ENCODE assay signal across 16 mouse cellular contexts in genomic region chr12:110808430-110808829, GRCm38 (mm10). TPM values are rescaled to one million over a fixed set of nuclear protein-coding genes. Genes with fewer than 3 reads are reported as not detected.
DNase-seq lines count a peak whose midpoint lies in the region; ATAC-seq and TF ChIP-seq lines count a peak whose summit lies in the region.
"Had no signal": no experiment of that assay in that cellular context is flagged by ENCODE, and none has a peak within 500 bp of the region (broad histone marks: within the 10 kb centered on the region; RNA-seq: fewer than 3 reads in every experiment).

No protein-coding gene starts in this region.

- no peak for TF ChIP-seq POLR2A in lung, adult 2 months (IDR thresholded peaks at IDR 0.05; ENCODE audit: borderline replicate concordance, extremely low read depth, low read depth, low read length)

- 15% methylated on average over 10 of the region's 10 CpGs for WGBS in forebrain, embryonic 12.5 days
- WGBS in forebrain, postnatal 0 days = 21% methylated on average over 10 of the region's 10 CpGs
- 78% methylated on average over 10 of the region's 10 CpGs for WGBS in lung, embryonic 15.5 days
- 76% methylated on average over 10 of the region's 10 CpGs for WGBS in lung, adult 2 months
- WGBS in embryonic facial prominence, embryonic 10.5 days = 53% methylated on average over 10 of the region's 10 CpGs

- no peaks in the 10 kb centered on the region for H3K9me3 ChIP-seq in forebrain, embryonic 12.5 days
- H3K9me3 ChIP-seq in forebrain, postnatal 0 days (ENCODE audit: low read length) = no peaks in the 10 kb centered on the region
- H3K9me3 ChIP-seq in lung, embryonic 15.5 days = no peaks in the 10 kb centered on the region
- no peaks in the 10 kb centered on the region for H3K9me3 ChIP-seq in embryonic facial prominence, embryonic 10.5 days
- H3K9me3 ChIP-seq: liver, embryonic 15.5 days had no signal

- 0 out of 2 replicates have a peak, but pooled peaks have one; percentile 39 for ATAC-seq in forebrain, embryonic 12.5 days (ENCODE audit: low FRiP score)
- ATAC-seq in forebrain, postnatal 0 days = no peak
- no peak for ATAC-seq in lung, embryonic 15.5 days (ENCODE audit: borderline replicate concordance, extremely low read depth, low FRiP score, low TSS enrichment)
- ATAC-seq: hindbrain, embryonic 16.5 days had no signal

- DNase-seq in forebrain, postnatal 0 days = no peak
- DNase-seq in lung, adult 2 months = no peak
- peak; percentile 48 for DNase-seq in Muller cell, postnatal 12 days (ENCODE audit: inconsistent ontology term)
- DNase-seq in embryonic facial prominence, embryonic 10.5 days (ENCODE audit: low spot score) = peak; percentile 23
- no peak for DNase-seq in gastrocnemius, postnatal 25 days
- DNase-seq in heart, postnatal 36 days = no peak
- DNase-seq: adrenal gland, postnatal 10 days; gastrocnemius, postnatal 14 days; kidney, adult 11 months; thymus, adult 18-20 months had no signal

- H3K27ac ChIP-seq in forebrain, embryonic 12.5 days = 0 out of 2 replicates have a peak overlapping the region, but pooled peaks have one; percentile 36
- no peak overlapping the region for H3K27ac ChIP-seq in forebrain, postnatal 0 days (ENCODE audit: low read depth, low read length)
- H3K27ac ChIP-seq in lung, embryonic 15.5 days = peak overlapping the region; percentile 70
- H3K27ac ChIP-seq in embryonic facial prominence, embryonic 10.5 days (replicated peaks) = peak overlapping the region; percentile 31
- H3K27ac ChIP-seq: liver, embryonic 15.5 days had no signal

- intact Hi-C loops in heart, postnatal 36 days (cut with DNase I) = no loop called here

- no peaks in the 10 kb centered on the region for H3K27me3 ChIP-seq in forebrain, embryonic 12.5 days
- no peaks in the 10 kb centered on the region for H3K27me3 ChIP-seq in forebrain, postnatal 0 days (ENCODE audit: insufficient read depth, low read length)
- H3K27me3 ChIP-seq in lung, embryonic 15.5 days = no peaks in the 10 kb centered on the region
- no peaks in the 10 kb centered on the region for H3K27me3 ChIP-seq in embryonic facial prominence, embryonic 10.5 days (replicated peaks; ENCODE audit: low read depth, poor library complexity, severe bottlenecking)
- H3K27me3 ChIP-seq: CH12.LX; liver, embryonic 15.5 days had no signal

- no peak overlapping the region for H3K9ac ChIP-seq in forebrain, embryonic 12.5 days
- H3K9ac ChIP-seq in forebrain, postnatal 0 days = no peak overlapping the region
- H3K9ac ChIP-seq in lung, embryonic 15.5 days = no peak overlapping the region
- H3K9ac ChIP-seq: liver, embryonic 15.5 days had no signal

- no peak overlapping the region for H3K4me3 ChIP-seq in forebrain, embryonic 12.5 days (replicated peaks)
- no peak overlapping the region for H3K4me3 ChIP-seq in forebrain, postnatal 0 days (ENCODE audit: low read depth, low read length)
- no peak overlapping the region for H3K4me3 ChIP-seq in lung, embryonic 15.5 days
- H3K4me3 ChIP-seq in lung, adult 2 months (replicated peaks; ENCODE audit: extremely low read depth, low read depth, low read length) = no peak overlapping the region
- H3K4me3 ChIP-seq in embryonic facial prominence, embryonic 10.5 days = no peak overlapping the region
- H3K4me3 ChIP-seq: erythroblast, embryonic 14.5 days; liver, embryonic 15.5 days had no signal

- peaks cover 51% of the 10 kb centered on the region for H3K36me3 ChIP-seq in forebrain, embryonic 12.5 days (replicated peaks)
- peaks cover 19% of the 10 kb centered on the region for H3K36me3 ChIP-seq in forebrain, postnatal 0 days (ENCODE audit: insufficient read depth)
- 0 out of 2 replicates have a peak, but pooled peaks cover 5% of the 10 kb centered on the region for H3K36me3 ChIP-seq in lung, embryonic 15.5 days
- peaks cover 79% of the 10 kb centered on the region for H3K36me3 ChIP-seq in embryonic facial prominence, embryonic 10.5 days (replicated peaks)

- TF ChIP-seq CTCF in forebrain, postnatal 0 days (IDR thresholded peaks at IDR 0.05; ENCODE audit: low read depth) = no peak
- no peak for TF ChIP-seq CTCF in lung, adult 2 months (IDR thresholded peaks at IDR 0.05; ENCODE audit: insufficient read depth, low read length)

- no peak overlapping the region for H3K4me2 ChIP-seq in forebrain, embryonic 12.5 days
- no peak overlapping the region for H3K4me2 ChIP-seq in forebrain, postnatal 0 days (ENCODE audit: low read depth)
- H3K4me2 ChIP-seq in lung, embryonic 15.5 days = no peak overlapping the region
- H3K4me2 ChIP-seq: liver, embryonic 15.5 days had no signal

- H3K4me1 ChIP-seq in forebrain, embryonic 12.5 days = peaks cover 21% of the 10 kb centered on the region
- no peaks in the 10 kb centered on the region for H3K4me1 ChIP-seq in forebrain, postnatal 0 days (ENCODE audit: insufficient read depth)
- H3K4me1 ChIP-seq in lung, embryonic 15.5 days = peaks cover 7% of the 10 kb centered on the region; the same call in 1 of the 2 replicates
- H3K4me1 ChIP-seq in lung, adult 2 months (ENCODE audit: control insufficient read depth, insufficient read depth, low read length) = no peaks in the 10 kb centered on the region
- peaks cover 14% of the 10 kb centered on the region for H3K4me1 ChIP-seq in embryonic facial prominence, embryonic 10.5 days
- H3K4me1 ChIP-seq: liver, embryonic 15.5 days had no signal

RNA-seq across cellular contexts. Expression of gene Mok, which starts 32.3 kb away (rescaled TPM):
- polyA plus RNA-seq in forebrain, embryonic 12.5 days (2016; fragmentation: Nextera tagmentation; extraction: Ambion mirVana) = 11.4 and 11.6 TPM in 2 replicates
- 12.8 and 20.5 TPM in 2 replicates for total RNA-seq in forebrain, postnatal 0 days (2014; rRNA removed)
- polyA plus RNA-seq in forebrain, postnatal 0 days (2015; fragmentation: Nextera tagmentation; extraction: Ambion mirVana) = 20.6 and 22.1 TPM in 2 replicates
- polyA plus RNA-seq in lung, embryonic 15.5 days (2015; fragmentation: Nextera tagmentation; extraction: Ambion mirVana) = 7.1 and 7.4 TPM in 2 replicates
- 4.2 and 4.7 TPM in 2 replicates for polyA plus RNA-seq in lung, adult 2 months (2012; rRNA removed)
- 7.2 and 10.1 TPM in 2 replicates for polyA plus RNA-seq in embryonic facial prominence, embryonic 10.5 days (2016; fragmentation: Nextera tagmentation; extraction: Ambion mirVana)
- not detected for total RNA-seq in gastrocnemius, postnatal 25 days (2021)
- 1 to 10 TPM in 1 of 2 experiments, under 1 TPM in 1; 0.75 to 1.1 TPM for total RNA-seq in heart, postnatal 36 days (2021)
- polyA plus RNA-seq: erythroblast, embryonic 14.5 days had no signal

RNA-seq across cellular contexts. Expression of gene Zfp839, which starts 41.6 kb away (rescaled TPM):
- polyA plus RNA-seq in forebrain, embryonic 12.5 days (2016; fragmentation: Nextera tagmentation; extraction: Ambion mirVana) = 4.8 and 5.0 TPM in 2 replicates
- total RNA-seq in forebrain, postnatal 0 days (2014; rRNA removed) = 4.5 and 5.9 TPM in 2 replicates
- polyA plus RNA-seq in forebrain, postnatal 0 days (2015; fragmentation: Nextera tagmentation; extraction: Ambion mirVana) = 0.63 and 2.4 TPM in 2 replicates
- polyA plus RNA-seq in lung, embryonic 15.5 days (2015; fragmentation: Nextera tagmentation; extraction: Ambion mirVana) = 4.7 and 6.2 TPM in 2 replicates
- 5.2 and 5.7 TPM in 2 replicates for polyA plus RNA-seq in lung, adult 2 months (2012; rRNA removed)
- polyA plus RNA-seq in embryonic facial prominence, embryonic 10.5 days (2016; fragmentation: Nextera tagmentation; extraction: Ambion mirVana) = 5.6 and 6.1 TPM in 2 replicates
- 1 to 10 TPM; 5.0 to 5.4 TPM for total RNA-seq in gastrocnemius, postnatal 25 days (2021)
- 10 to 100 TPM; 11.1 to 11.7 TPM for total RNA-seq in heart, postnatal 36 days (2021)

Comparison
In these comparisons a context has a peak if more than half of its experiments do, and no peak if none do; other contexts are left out.
1. DNase-seq: peak in Muller cell, postnatal 12 days (single experiment) and embryonic facial prominence, embryonic 10.5 days (single experiment); none in forebrain, postnatal 0 days (single experiment), lung, adult 2 months (single experiment), gastrocnemius, postnatal 25 days (single experiment) and heart, postnatal 36 days (0 of 2).